Mouse (Mus musculus) brain, embryonic 14.5 days (tissue): ENCODE data around the gene Tlcd2.

ENCODE experiments used
- CTCF ChIP-seq: fragments of 200-500 bp; IDR thresholded peaks from 2 replicates; pipeline ENCODE4 v1.5.1; 2012; ENCODE audit warnings: inconsistent platforms, mild to moderate bottlenecking, moderate library complexity, borderline replicate concordance; ENCODE audit not compliant: insufficient read depth, insufficient read length; ENCODE audit errors: extremely low read depth
- POLR2A ChIP-seq: fragments of 200-500 bp; IDR thresholded peaks from 2 replicates; pipeline ENCODE4 v1.6.1; 2012; ENCODE audit warnings: mild to moderate bottlenecking, inconsistent platforms, borderline replicate concordance; ENCODE audit not compliant: poor library complexity, insufficient read depth, insufficient read length, severe bottlenecking; ENCODE audit errors: extremely low read depth

- no peak for TF ChIP-seq POLR2A
- no peak for TF ChIP-seq CTCF
Observed at GRCm38 (mm10) chr11:75441034-75441433, 20.5 kb upstream of the Tlcd2 start.
